Mouse (Mus musculus): ENCODE data around the gene Trim34b.
"Not testable (repeated sequence)": the region's sequence is repeated elsewhere in the genome, so short reads cannot be mapped to it uniquely, and the experiment has no call there.

The Trim34b gene

DNA sequence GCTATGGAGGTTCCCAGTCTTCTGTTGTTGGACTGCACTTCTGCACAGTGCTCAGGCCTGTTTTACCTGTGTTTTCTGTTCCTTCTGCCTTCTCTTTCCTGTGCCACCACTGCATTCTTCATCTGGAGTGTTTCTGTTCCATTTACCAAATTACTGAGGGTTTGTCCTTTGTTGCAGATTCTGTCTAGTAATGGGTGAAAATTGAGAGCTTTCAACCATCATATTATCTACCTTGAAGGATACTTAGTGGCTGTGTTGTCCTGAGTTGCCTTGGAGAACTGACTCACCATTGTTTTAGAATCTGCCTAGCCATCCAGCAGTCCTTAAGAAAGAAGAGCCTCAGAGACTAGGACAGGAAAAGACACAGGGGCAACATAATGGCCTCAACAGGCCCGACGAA is at the start of gene Trim34b:
TSS of gene Trim34b (plus strand) at position 301 of the 400 bp plus-strand sequence.
- CTCF ChIA-PET: interaction anchor here (0.5 kb wide), 1 partner anchor 45 kb away, joined by 3 read pairs; no protein-coding TSS in a partner anchor

DNA sequence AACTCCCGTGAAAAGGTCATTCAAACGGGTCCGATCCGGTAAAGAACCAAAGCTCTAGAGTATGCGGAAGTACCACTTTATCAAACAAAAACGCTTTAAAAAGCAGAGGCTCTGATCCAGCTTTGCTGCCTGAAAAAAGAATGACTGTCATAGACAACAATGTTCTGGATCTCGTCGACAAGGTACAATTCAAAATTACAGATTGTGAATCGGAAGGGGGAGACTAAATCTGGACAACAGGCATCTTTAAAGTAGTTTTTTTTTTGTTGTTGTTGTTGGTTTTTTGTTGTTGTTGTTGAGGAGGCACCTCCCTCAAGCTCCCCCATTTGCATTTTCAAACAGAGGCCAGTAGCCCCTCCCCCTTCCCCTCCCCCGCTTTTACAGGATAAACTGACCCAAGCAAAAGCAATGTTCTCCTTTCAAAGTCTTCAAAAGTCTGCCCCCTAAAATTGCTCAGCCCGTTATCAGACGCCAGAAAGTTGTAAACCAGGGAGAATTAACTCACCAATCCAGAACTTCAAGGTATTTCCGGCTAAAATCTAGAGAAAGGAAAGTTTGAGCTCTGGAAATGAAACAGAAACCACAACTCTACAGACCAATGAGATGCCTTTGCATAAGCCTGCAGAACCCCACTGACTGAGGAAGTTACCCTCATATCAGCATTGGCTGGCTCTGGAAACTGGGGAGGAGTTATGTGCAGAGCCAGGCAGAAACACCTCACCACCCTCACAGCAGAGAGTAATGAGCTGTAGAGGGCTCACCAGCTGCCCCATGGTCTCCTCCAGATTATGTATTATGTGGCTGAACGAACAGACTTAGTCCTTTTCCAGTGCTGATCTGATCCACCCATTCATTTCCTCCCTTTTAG is 41.5 kb upstream of the Trim34b start, which contains the start of gene Trim5:
TSS of gene Trim5 (minus strand) at position 519 of the 868 bp plus-strand sequence.
- CTCF ChIA-PET: not testable (repeated sequence)

DNA sequence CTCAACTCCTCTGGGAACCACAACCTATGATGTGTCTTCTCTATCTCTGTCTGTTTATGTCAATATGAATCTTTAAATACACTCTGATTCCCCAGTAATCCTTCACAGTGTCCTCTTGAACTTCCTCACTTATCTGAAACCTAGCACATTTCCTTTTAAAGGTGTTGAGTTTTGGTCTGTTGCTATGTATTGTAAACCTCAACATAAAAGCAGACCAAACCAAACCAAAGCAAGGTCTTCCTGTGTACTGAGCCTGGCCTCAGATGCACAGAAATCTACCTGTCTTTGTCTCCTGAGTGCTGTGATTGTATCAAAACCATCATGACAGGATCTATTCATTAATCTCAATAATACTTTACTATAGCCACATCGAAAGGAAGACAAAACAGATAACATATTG is 38.6 kb upstream of the Trim34b start:
- CTCF ChIA-PET: no interaction called here

DNA sequence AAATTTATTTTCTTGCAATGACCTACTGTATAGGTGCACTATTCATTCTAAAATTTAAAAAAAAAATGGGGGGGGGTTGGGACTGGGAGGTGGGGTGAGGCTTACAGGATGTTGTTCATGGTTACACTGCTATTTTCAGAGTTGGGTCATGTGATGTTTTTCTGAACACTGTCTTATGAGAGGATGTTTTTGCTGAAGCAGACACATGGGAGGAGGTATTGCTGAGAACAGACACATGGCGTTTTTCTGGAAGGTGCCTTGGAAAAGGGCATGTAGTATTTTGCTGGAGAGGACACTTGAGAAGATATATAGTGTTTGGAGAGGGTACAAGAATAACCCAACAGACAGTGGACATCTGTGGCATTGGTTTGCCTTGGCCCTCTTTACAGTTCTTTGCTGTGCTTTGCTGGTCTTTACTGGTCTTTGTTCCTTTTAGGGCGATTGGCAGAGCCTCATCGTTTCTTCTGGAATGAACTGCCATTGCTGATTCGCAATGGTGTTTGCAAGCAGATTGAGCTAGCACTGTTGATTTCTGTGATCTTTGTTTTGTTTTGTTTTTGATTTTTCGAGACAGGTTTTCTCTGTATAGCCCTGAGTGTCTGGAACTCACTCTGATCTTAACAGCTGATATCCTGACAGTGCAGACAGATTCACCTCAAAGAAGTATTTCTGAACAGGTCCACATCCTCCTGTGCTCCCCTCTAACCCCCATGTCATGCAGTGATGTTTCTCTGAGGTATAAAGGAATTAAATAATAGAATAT is 37.5 kb upstream of the Trim34b start:
- CTCF ChIA-PET: interaction anchor here (0.6 kb wide), 1 partner anchor 21 kb away, joined by 4 read pairs; no protein-coding TSS in a partner anchor

DNA sequence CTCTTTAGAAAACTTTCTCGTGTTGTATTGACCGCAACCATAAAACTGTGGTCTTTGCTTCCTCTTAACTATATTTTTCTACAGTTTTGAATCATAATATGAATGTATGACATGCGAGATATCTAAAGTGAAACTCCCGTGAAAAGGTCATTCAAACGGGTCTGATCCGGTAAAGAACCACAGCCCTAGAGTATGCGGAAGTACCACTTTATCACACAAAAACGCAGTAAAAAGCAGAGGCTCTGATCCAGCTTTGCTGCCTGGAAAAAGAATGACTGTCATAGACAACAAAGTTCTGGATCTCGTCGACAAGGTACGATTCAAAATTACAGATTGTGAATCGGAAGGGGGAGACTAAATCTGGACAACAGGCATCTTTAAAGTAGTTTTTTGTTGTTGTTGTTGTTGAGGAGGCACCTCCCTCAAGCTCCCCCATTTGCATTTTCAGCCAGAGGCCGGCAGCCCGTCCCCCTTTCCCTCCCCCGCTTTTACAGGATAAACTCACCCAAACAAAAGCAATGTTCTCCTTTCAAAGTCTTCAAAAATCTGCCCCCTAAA is 14.4 kb upstream of the Trim34b start:
- CTCF ChIA-PET: no interaction called here

DNA sequence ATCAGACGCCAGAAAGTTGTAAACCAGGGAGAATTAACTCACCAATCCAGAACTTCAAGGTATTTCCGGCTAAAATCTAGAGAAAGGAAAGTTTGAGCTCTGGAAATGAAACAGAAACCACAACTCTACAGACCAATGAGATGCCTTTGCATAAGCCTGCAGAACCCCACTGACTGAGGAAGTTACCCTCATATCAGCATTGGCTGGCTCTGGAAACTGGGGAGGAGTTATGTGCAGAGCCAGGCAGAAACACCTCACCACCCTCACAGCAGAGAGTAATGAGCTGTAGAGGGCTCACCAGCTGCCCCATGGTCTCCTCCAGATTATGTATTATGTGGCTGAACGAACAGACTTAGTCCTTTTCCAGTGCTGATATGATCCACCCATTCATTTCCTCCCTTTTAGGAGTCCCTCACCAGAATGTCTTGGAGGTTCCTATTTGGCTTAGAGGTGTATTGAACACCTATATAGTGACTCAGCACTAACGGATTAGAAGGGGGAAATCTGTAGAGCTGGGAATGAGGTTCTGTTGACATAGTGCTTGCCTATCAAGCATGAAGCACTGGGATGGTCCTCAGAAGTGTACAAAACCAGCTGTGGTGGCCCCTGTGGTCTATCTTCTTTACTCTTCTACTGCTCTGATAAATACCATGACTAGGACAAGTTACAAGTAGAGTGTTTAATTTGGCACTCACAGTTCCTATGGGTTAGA is 13.7 kb upstream of the Trim34b start, which contains the start of gene Trim12a:
TSS of gene Trim12a (minus strand) at position 98 of the 712 bp plus-strand sequence.
- CTCF ChIA-PET: not testable (repeated sequence)

DNA sequence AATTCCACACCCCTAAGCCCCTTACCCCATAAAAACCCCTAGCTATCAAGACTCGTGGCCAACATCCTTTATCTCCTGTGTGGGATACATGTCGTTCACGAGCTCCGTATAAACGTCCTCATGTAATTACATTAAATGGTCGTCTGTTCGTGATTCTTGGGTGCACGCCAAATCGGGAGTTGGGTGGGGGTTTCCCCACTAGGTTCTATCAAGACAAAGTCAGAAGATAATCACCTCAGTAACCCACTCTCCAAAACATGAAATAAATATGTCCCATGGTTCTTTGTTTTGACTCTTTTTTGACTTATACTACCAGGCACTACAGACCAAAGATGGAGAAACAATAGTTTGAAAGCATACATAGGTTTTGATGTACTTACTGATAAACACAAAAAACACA is 7.2 kb upstream of the Trim34b start:
- CTCF ChIA-PET: no interaction called here

DNA sequence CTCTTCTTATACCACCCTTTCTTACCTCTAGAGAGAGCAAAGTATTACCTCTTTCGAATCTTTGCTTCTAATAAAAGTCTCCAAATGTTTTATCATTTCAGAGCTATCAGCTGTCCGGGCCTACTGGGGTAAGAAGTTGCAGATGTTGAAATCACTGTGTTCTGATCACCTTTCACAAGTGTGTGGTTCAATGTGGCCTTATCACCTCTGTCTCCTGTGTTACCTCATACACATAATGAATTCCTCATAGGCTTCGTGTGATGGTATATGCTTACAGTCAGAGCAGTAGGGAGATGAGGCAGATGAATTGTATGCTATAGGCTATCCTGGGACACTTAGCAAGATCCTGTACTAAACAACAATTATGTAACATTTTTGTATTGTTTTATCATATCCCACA is 6.3 kb downstream of the Trim34b start:
- CTCF ChIA-PET: not testable (repeated sequence)

DNA sequence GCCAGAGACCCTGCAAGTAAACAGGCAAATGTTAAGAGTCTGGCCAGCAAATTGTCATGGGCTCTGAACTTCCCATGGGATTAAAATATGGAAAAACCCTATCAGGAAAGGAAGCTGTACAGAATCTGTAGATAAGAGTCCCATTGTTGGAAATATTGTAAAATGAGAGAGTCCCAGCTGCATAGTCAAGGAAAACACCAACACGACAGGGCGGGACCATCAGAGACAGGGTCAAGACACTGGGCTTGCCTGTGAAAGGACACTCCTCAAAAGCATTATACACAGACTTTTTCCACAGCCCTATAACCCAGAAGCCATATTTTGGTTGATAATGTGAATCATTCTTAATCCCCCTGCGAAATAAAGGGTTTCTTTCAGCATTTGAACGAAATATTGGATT is 11.5 kb downstream of the Trim34b start:
- CTCF ChIA-PET: not testable (repeated sequence)

DNA sequence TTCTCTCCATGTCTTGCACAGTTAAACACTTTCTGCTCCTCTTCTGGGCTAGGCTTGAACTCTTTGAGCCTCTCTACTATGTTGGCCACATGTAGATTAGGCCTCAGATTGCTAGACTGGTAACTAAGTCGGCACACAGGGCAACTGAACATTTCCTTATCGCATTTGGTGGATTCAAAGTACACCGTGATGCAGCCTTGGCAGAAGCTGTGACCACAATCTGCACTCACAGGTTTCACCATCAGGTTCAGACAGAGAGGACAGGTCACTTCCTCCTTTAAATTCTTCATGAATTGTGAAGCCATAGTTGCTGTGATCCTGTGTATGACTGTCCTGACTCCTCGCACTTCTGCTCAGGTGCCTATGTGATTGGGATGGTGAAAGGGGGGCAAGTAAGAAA is 18.8 kb downstream of the Trim34b start:
- CTCF ChIA-PET: not testable (repeated sequence)

DNA sequence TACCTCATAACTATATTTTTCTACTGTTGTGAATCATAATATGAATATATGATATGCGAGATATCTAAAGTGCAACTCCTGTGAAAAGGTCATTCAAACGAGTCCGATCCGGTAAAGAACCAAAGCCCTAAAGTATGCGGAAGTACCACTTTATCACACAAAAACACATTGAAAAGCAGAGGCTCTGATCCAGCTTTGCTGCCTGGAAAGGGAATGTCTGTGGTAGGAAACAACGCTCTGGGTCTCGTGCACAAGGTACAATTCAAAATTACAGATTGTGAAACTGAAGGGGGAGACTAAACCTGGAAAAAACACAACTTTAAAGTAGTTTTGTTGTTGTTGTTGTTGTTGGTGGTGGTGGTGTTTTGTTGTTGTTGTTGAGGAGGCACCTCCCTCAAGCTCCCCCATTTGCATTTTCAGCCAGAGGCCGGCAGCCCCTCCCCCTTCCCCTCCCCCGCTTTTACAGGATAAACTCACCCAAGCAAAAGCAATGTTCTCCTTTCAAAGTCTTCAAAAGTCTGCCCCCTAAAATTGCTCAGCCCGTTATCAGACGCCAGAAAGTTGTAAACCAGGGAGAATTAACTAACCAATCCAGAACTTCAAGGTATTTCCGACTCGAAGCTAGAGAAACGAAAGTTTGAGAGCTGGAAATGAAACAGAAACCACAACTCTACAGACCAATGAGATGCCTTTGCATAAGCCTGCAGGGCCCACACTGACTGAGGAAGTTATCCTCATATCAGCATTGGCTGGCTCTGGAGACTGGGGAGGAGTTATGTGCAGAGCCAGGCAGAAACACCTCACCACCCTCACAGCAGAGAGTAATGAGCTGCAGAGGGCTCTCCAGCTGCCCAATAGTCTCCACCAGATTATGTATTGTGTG is 23.7 kb downstream of the Trim34b start, which contains the start of gene Trim12c:
TSS of gene Trim12c (minus strand) at position 646 of the 883 bp plus-strand sequence.
- CTCF ChIA-PET: interaction anchor here (0.7 kb wide), 1 partner anchor 210 kb away, joined by 3 read pairs; no protein-coding TSS in a partner anchor

DNA sequence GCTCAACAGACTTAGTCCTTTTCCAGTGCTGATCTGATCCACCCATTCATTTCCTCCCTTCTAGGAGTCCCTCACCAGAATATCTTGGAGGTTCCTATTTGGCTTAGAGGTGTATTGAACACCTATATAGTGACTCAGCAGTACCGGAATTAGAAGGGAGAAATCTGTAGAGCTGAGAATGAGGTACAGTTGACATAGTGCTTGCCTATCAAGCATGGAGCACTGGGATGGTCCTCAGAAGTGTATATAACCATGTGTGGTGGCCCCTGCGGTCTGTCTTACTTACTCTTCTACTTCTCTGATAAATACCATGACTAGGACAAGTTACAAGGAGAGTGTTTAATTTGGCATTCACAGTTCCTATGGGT is 24.3 kb downstream of the Trim34b start:
- CTCF ChIA-PET: interaction anchor here (0.7 kb wide), 1 partner anchor 209 kb away, joined by 3 read pairs; no protein-coding TSS in a partner anchor

DNA sequence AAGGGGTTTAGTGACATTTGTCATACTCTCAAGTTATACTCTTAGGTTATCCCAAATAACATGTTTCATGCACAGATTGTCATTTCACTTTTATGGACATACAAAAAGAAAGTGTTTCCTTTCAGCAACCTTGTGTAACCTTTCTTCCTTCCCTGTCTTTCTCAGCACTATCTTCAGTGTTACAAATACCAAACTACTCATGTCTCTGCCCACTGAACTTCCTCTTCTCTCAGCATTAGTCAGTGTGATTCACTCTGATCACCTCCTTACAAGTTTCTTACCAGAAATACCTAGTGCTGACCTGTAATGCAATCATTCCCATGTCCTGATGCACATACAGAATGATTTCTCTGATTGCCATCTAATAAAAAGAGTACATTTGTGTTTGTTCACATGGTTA is 37.1 kb downstream of the Trim34b start:
- CTCF ChIA-PET: no interaction called here

DNA sequence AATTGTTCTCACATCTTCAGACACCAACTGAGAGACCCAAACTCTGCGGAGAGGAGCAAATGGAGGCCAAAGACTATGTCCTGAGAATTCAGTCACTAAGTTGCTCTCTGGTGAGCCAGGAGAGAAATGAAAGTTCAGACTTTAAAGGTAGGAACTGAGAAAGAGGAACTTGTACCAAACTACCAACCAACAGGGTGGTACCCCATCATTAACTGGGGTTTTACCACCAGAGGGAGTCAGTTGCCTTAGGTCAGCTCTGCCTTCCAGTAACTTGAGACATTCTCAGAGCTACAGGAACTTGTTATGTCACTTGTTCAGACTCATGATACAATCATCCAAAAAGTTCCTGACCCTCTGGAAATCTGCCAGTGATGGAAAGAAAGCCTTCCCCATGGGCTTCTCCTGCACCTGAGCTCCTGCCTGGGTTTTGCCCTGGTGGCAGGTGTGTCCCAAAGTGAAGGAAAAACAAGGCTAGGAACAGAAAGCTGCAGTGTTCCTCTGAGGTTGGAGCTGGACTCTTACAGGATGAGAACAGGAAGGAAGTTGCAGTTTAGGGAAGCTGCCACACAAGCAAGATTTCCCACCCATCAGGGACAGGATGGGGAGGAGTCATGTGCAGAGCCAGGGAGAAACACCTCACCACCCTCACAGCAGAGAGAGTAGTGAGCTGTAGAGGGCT is 40.6 kb downstream of the Trim34b start, which contains the start of gene Trim30b:
TSS of gene Trim30b (minus strand) at position 149 of the 679 bp plus-strand sequence.
- CTCF ChIA-PET: no interaction called here
